Mouse (Mus musculus): ENCODE measurements at regions not wholly inside any gene's neighbourhood (a gene's known extent, or its start where the extent isn't known, plus 50 kb on each side); places are given as distances from the start of the nearest gene placed in this dataset.

DNA sequence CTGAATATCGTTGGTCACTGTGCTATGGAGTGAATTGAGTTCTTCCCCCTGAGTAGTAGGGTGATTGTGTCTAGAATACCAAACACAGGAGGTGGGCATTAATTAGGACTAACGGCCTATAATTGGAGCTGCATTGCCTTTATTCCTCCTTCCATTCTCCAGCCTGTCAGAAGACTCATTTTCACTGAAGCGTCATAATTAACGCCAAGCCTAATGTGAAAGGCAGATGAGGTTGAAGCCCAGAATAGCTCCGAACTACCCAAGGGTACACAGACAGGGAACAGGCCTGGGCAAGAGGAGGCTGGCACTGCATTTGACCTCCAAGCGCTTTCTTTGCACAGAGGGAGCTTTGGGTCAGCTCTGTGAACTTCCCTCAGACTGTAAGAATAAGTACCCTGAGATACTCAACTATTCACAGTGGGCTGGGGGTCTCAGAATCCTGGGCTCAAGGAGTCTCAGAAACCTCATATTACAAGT lies 386.5 kb downstream of the Brinp2 start:
- no peak for DNase-seq

DNA sequence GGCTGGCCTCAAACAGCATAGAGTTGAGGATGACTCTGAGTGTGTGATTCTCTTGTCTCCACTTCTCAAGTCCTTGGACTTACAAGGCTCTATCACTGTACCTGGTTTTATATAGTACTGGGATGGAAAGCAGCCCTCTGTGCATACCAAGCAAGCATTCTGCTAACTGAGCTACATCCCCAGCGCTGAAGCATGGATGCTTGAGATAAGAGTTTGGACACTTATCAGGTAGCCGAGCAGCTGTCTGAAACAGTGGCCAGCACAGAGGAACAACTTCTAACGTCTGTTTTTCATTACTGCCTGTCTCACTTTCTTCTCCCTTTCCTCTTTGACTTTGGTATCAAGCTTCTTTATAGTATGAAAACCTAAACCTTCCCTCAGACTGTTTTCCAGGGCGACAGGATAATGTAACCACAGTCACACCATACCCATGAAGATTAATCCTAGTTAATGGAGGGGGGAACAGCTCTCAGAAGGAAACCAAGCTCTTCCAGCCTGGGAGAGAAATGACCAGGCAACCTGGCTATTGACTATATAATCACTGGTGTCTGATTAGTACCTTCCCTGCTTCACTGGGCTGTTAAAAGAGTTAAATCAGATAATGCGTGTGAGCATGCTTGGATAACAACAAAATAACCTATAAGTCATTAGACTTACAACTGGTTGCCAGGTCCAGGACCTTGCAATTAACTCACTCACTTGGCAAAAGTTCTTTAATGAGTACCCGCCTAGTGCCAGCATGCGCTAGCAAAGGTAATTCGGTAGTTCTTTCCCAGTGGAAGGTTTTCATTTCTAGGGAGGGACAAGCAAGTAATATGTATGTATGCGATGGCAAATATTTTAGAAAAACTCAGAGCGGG lies 382.5 kb downstream of the Brinp2 start:
- DNase-seq, result no peak

- DNase-seq, result no peak
These were observed 381.5 kb downstream of the Brinp2 start for GRCm38 (mm10) chr1:157974656-157975055.

DNA sequence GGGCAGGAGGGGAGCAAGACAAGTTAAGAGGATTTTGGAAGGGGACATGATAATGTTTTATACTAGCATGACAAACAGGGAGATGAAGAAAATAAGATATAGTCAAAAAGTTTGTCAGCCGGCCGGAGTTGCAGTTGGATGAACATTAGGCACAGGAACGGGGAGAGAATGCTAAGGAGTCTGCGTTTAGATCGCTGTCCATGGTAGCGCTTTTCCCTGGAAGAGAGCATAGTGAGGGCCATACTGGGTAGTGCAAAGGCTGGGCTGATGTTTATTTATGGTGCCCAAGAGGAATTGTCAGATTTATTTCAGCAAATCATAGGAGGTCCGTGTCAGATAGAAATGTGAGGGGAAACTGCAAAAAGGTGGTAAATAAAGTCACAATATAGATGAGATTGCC lies 337.0 kb downstream of the Brinp2 start:
- no peak for DNase-seq

- DNase-seq, result no peak
These were observed 316.4 kb downstream of the Brinp2 start for GRCm38 (mm10) chr1:158039756-158040155.

DNA sequence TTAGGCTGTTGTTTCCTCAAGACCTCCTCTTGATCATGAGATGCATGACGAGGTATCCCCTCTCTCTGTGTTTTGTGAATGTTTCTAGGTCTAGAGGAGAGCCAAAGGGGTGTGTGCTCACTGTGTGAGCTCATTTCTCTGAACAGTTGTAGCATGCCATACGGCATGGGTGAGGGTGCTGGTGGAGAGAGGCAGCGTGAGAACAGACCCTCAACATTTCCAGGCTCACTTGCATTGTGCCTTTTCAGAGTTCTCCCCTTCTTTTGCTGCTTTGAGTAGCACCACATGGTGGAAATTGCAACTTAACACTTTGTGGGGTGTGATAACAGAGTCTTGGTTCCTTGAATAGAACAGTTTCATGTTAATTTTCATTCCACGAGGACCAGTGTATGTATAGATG lies 315.8 kb downstream of the Brinp2 start:
- DNase-seq, result no peak

- no peak for DNase-seq
These were observed 303.5 kb downstream of the Brinp2 start for GRCm38 (mm10) chr1:158052644-158053043.

GRCm38 (mm10) chr1:158054961-158055360 lies 301.2 kb downstream of the Brinp2 start:
- DNase-seq, result no peak

DNA sequence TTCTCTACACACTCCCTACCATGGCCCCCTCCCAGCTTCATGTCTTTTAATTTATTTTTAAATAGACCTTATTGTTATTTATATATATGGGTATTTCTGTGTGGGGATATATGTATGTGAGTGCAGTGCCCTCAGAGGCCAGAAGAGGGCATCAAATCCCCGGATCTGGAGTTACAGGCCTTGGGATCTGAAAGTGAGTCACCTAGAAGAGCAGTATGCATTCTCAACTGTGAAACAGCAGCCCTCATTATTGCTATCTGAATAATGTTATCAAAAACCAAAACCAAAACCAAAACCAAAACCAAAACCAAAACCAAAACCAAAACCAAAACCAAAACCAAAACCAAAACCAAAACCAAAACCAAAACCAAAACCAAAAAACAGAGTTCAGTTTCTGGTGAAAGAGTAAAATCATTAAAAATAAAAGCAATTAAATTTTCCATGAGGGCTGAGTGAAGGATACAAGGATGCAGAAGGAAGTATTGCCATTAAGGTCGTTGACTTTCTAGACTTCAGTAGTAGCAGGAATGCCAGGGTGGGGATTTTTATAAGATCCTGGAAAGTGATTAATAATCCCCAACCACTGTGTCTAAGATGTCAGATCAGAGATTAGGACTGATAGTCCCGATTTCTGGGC lies 299.0 kb downstream of the Brinp2 start:
- DNase-seq, result no peak

GRCm38 (mm10) chr1:158057789-158058188 lies 298.3 kb downstream of the Brinp2 start:
- DNase-seq, result no peak

DNA sequence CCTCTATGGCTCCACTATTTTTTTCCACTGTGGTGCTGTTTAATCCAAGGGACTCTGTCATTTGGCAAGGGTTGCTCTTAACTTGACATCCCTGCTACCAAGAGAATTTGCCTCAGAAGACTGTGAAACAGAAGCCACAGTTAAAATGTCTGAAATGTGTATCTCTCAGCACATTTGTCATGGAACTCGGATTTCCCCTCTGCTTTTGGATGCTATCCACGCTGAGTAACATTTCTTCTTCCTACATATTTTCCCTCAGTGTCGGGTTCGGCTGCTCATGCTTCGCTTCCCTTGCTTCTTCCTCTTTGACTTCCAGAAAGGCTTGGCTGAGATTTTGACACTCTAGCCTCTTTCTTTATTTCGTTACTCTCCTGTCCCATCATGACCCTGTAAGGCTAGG lies 294.1 kb downstream of the Brinp2 start:
- DNase-seq, result no peak

DNA sequence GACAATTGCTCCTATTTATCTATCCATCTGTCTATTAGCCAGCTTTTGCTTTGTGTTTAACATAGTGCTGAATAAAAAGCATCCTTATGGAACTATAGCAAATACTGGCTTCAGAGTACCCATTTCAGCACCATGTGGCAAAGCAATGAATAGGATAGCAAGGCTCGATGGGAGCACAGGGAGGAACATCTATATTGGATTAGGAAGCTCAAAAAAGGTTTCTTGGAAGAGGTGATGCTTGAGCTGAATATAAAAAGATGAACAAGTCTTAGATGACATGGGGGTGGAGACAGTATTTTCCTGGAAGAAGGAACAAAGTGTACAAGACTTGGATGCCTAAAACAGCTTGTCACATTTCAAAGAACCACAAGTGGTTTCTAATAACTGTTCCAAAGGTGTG lies 273.9 kb downstream of the Brinp2 start:
- no peak for DNase-seq

DNA sequence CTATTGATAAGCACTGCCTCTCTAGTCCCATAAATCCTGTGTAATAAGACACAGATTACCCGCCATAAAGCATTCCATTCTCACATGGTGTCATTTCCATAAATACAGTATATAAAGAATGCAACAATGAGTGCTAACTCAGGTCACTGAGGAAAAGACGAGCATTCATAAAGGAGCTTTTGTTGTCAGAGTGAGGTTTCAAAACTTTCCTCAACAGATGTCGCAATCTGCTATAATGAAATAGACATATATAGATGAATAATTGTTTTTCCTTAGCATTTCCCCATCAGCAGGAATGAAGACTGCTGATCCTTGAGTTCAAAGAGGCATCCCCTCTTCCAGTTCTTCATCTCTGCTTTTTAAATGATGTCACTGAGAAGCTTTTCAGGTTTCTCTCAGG lies 270.3 kb downstream of the Brinp2 start:
- no peak for DNase-seq

- DNase-seq, result no peak
These were observed 258.6 kb downstream of the Brinp2 start for GRCm38 (mm10) chr1:158097500-158097899.

- no peak for DNase-seq
These were observed 236.4 kb downstream of the Brinp2 start for GRCm38 (mm10) chr1:158119708-158120107.

GRCm38 (mm10) chr1:158124902-158125301 lies 231.2 kb downstream of the Brinp2 start:
- no peak for DNase-seq

DNA sequence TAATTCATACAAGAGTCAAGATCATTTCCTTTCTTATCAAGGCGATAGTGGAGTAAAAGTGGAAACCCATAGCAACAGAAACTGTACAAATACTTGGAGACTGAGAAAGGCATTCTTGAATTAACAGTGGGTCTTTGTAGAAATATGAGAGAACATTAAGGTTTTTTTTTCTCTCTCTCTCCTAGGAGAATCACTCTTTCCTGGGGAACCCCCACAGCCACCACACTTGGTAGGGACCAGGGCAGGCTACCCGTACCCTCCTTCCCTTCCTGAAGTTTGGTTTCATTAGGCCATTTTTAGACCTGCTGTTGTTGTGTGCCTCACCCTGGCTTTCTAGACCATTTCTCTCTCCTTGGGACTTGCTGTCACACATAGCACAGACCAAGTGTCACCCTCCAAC lies 229.9 kb downstream of the Brinp2 start:
- DNase-seq, result no peak

DNA sequence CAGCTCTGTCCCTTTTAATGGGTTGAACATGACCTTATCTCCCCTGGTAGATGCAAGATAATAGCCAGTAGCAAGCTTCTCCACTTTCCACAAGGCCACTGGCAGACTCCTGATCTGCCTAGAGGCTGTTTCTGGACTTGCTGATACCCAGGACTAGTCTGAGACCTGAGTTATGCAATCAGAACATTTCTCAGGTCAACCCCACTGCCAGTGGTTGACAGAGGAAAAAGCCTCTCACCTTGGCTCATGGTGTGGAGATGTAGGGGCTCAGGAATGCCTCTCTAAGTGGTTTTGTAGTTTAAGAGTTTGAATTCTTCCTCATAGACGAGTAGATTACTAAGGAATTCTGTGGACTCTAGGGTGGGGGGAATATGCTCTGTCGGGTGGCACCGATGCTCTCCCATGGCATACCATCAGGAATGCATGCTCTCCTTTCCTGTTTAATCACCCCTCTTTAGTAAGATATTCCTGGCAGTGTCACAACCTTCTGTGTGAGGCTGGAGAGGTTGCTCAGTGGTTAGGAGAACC lies 226.8 kb downstream of the Brinp2 start:
- DNase-seq, result no peak

- DNase-seq, result no peak
These were observed 208.6 kb downstream of the Brinp2 start for GRCm38 (mm10) chr1:158147525-158147924.

- no peak for DNase-seq
These were observed 208.1 kb downstream of the Brinp2 start for GRCm38 (mm10) chr1:158148035-158148434.

DNA sequence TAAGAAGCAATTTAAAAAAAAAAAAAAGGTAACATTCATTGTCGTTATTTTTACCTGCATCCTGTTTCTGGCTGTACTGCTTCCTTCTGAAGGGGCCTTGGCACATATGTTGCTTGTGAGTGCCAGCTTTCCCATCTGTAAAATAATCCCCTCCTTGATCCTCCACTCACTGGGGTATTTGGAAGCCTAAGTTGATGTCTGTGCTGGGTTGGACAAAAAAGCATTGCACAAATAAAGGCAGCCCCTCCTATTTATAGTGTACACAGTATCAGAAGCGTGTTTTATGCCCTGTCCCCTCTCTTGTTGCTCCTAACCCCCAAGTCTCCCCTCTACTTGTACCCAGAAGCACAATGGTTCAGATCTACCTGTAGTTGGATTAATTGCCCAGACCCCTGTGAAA lies 195.0 kb downstream of the Brinp2 start:
- DNase-seq, result no peak

GRCm38 (mm10) chr1:158161533-158161932 lies 194.6 kb downstream of the Brinp2 start:
- no peak for DNase-seq

- no peak for DNase-seq
These were observed 192.7 kb downstream of the Brinp2 start for GRCm38 (mm10) chr1:158163411-158163810.

DNA sequence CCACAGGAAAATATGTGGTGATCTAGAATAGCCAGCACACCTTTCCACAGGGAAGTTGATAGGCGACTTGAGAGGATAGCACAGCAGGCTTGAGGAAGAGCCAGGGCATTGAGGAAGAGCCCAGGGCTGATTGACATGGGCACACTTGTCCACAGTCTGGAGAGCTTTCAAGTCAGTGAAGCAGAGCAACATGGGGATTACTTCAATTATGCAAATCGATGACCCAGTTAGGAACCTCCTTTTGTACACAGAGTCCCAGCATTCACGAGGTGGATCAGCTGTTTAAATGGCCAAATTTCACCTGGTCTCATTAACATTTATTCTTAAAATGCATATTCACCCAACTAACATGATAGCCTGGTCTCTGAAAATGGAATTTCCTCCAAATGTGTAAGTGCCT lies 186.1 kb downstream of the Brinp2 start:
- DNase-seq, result no peak

Data from lung, postnatal 4 days (tissue).